Mouse (Mus musculus) cerebellum, adult 2 months (tissue): ENCODE data around the gene Taf1c.

Source experiments
- CTCF ChIP-seq: fragments of 200-500 bp; IDR thresholded peaks from 2 replicates; pipeline ENCODE4 v1.5.1; 2011; ENCODE audit warnings: low read depth, mild to moderate bottlenecking, control low read depth, low read length, moderate library complexity, borderline replicate concordance; ENCODE audit not compliant: insufficient read depth
- POLR2A ChIP-seq: fragments of 200-500 bp; IDR thresholded peaks from 2 replicates; pipeline ENCODE4 v1.6.1; 2011; ENCODE audit warnings: low read length, control low read depth, borderline replicate concordance; ENCODE audit not compliant: insufficient read depth

GRCm38 (mm10) chr8:119639798-119640197, 34.8 kb upstream of the Taf1c start:
- TF ChIP-seq CTCF (no peak), POLR2A (no peak)
